Mouse (Mus musculus): ENCODE data around the gene Sec14l1. TPM values are rescaled to one million over a fixed set of nuclear protein-coding genes. Genes with fewer than 3 reads are reported as not detected.

The Sec14l1 gene
- total RNA-seq, 2 experiments from 2014 or later = 227 to 241 TPM

DNA sequence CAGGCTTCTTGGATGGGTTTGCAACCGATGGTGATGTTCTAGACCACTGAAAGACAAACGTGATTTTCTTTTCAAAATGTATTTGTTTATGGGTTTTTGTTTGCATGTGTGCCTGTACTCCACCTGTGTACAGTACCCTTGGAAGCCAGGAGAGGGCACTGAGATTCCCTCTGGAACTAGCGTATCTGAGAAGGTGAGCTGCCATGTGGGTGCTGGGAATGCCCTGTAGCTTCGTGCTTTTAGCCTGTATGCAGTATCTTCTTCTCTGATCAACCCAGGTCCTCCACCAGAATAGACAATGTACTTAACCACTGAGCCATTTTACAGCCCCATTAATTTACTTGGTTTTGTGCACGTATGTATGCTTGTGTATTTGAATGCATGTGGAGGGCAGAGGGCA, 68.9 kb downstream of the Sec14l1 start:
- DNase-seq = no peak

GRCm38 (mm10) chr11:117185076-117185933, 70.3 kb downstream of the Sec14l1 start:
- DNase-seq = no peak

DNA sequence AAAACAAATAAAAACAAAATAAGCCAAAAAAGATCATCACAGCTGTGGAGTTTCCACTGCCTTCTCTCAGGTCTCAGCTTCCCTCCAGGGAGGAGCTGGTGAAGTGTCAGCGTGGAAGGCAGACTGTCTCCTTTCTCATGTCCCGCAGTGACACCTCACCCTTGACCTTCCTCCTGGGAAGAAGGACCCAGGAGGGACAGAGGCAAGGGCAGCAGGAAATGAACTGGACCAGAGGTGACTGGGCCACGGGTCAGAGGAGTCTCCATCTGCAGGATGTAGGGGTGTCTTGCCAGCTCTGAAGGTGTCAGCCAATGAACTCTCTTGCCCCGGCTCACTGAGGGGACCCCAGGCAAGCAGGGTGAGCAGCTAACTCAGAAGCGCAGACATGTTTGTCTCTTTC, 76.6 kb downstream of the Sec14l1 start:
- DNase-seq = no peak

DNA sequence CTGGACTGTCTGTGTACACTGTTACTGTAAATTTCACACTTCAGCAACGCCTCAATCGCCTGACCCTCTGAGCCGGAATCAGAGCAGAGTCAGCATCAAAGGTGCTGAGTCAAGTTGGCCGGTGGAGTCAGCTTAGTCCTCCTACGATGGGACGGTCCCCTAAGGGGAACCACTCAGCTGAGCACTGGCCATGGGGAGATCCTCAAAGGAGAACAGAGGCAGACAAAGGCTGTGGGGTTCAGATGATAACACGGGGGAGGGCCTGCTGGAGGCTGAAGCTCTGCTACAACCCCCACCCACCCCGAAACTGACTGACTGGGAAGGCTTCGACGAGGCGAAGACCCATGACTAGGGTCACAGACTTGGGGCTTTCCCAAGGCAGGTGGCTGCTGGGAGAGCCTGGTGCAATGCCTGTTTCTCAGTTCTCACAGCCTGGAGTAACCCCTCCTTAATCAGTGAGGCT, 79.5 kb downstream of the Sec14l1 start:
- DNase-seq = no peak

DNA sequence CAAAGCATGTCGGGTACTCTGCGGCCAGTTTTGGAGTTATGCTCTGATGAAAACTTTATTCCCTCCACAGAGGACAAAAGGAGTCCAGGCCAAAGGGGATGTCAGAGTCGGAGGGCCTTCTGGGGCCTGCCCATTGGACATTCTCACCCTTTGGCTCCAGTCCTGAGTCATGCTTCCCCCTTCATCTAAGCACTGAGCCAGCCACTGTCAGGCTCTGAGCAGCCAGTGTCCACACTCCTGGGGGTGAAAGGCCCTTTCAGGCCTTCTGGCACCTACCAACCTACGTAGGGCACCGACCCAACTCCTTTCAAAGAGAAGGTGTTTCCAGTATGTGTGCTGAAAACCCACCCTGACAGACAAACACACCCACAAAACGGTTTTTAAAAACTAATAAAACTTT, 80.6 kb downstream of the Sec14l1 start:
- DNase-seq = no peak

GRCm38 (mm10) chr11:117196681-117197080, 81.7 kb downstream of the Sec14l1 start:
- no peak for DNase-seq

DNA sequence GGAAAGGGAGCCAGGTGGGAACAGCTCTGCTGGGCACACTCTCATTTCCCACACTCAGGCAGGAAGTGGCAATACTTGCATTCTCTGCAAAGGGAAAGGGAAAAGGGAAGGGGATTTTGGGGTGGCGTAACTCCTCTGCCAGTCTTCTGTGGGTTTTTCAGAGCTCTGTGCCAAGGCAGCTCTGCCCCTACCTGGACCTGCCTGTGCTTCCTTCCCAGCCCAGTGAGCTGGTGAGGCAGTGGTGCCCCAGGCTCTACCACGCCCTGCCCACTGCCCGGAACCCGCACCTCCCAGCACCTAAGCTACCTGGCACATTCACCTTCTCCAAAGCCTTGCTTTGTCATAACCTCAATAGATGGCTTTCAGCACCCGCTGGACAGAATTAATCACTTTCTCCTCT, 83.2 kb downstream of the Sec14l1 start:
- no peak for DNase-seq

GRCm38 (mm10) chr11:117199282-117200175, 84.6 kb downstream of the Sec14l1 start, which contains the start of gene Sept9:
TSS of gene Sept9 (plus strand) at chr11:117199661.
- DNase-seq = no peak

GRCm38 (mm10) chr11:117201846-117202245, 86.9 kb downstream of the Sec14l1 start:
- no peak for DNase-seq

GRCm38 (mm10) chr11:117204606-117205005, 89.6 kb downstream of the Sec14l1 start:
- no peak for DNase-seq

- no peak for DNase-seq
These were observed 90.1 kb downstream of the Sec14l1 start for GRCm38 (mm10) chr11:117205042-117205441.

- no peak for DNase-seq
These were observed 90.5 kb downstream of the Sec14l1 start for GRCm38 (mm10) chr11:117205447-117205846.

- DNase-seq = no peak
These were observed 92.5 kb downstream of the Sec14l1 start for GRCm38 (mm10) chr11:117207436-117207835.

DNA sequence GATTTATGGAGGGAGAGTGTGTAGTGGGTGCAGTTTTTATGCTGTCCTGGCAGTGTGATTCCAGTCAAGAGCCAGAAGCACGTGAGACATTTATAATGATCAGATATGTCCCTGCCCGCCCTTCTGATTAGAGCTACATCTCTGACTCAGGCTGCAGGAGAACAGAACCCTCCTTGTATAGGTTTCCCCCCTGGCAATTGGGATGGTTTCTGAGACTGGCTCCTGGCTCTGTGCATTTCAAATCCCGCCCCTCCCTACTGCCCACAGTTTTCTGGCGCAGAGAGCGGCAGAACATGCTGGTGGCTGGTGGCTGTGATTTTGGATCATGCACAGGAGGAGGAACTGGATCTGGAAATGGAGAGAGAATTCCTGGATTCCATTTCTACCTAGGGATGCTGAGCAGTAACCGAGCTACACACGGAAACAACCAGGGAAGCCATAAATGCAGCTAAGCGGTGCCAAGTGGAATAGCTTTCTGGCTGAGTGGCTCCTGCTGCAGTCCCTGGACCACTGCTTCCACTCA, 93.2 kb downstream of the Sec14l1 start:
- DNase-seq = peak; percentile 24 to 26

Small RNA genes within 50 kb of the gene (microRNA-seq; reads per million reads assigned to microRNA genes)
- gene Gm24323 (0 reads per million in 2 experiments), gene Mir6516 (29.3 to 29.8 reads per million in 2 experiments)

Other genes with a start within 250 kb of the Sec14l1 start
- gene Mgat5b, start 196.3 kb upstream of the Sec14l1 start, total RNA-seq (2021) = 10 to 100 TPM; 44.9 to 51.7 TPM
- 100 to 1,000 TPM; 106 to 110 TPM for gene Sept9, start 84.5 kb downstream of the Sec14l1 start, total RNA-seq (2021)